Mouse (Mus musculus) liver, postnatal 0 days (tissue): ENCODE results near the gene Rtl8c.
"Not testable (repeated sequence)": the region's sequence is repeated elsewhere in the genome, so short reads cannot be mapped to it uniquely, and the experiment has no call there.

Experiments
- CTCF ChIP-seq: sonication (generic); IDR thresholded peaks from 2 replicates; pipeline ENCODE4 v1.5.1; 2016; ENCODE audit warnings: antibody characterized with exemption, low read depth
- EP300 ChIP-seq: IDR thresholded peaks from 2 replicates; pipeline ENCODE4 v1.6.1; 2016; ENCODE audit warnings: antibody characterized with exemption, low read depth, mild to moderate bottlenecking

GRCm38 (mm10) chrX:53642604-53642979 lies 34.8 kb downstream of the Rtl8c start:
- not testable (repeated sequence) for TF ChIP-seq CTCF, EP300
